Mouse (Mus musculus): ENCODE results near the gene Camk1d.

GRCm38 (mm10) chr2:5683366-5683765 is 30.9 kb downstream of the Camk1d start:
- TF ChIP-seq POLR2A (IDR thresholded peaks at IDR 0.05; ENCODE audit: low read depth, low read length) (no peak), CTCF (IDR thresholded peaks at IDR 0.05; ENCODE audit: extremely low read depth, insufficient read length, insufficient replicate concordance, low read depth, low read length) (no peak)

Measured in small intestine, adult 2 months (tissue).